Mouse (Mus musculus) spleen, adult 2 months (tissue): ENCODE data around the gene Arhgef5.

Source experiments
- CTCF ChIP-seq: fragments of 200-500 bp; IDR thresholded peaks from 2 replicates; pipeline ENCODE4 v1.5.1; 2011; ENCODE audit warnings: mild to moderate bottlenecking, inconsistent platforms; ENCODE audit not compliant: insufficient read depth, insufficient read length, insufficient replicate concordance; ENCODE audit errors: extremely low read depth
- POLR2A ChIP-seq: fragments of 200-500 bp; IDR thresholded peaks from 2 replicates; pipeline ENCODE4 v1.6.1; 2011; ENCODE audit warnings: low read depth, low read length, inconsistent platforms

GRCm38 (mm10) chr6:43337491-43337961, 72.1 kb downstream of the Arhgef5 start:
- no peak for TF ChIP-seq CTCF
- TF ChIP-seq POLR2A, result no peak
